Mouse (Mus musculus): ENCODE measurements around the gene Tnk1.

DNA sequence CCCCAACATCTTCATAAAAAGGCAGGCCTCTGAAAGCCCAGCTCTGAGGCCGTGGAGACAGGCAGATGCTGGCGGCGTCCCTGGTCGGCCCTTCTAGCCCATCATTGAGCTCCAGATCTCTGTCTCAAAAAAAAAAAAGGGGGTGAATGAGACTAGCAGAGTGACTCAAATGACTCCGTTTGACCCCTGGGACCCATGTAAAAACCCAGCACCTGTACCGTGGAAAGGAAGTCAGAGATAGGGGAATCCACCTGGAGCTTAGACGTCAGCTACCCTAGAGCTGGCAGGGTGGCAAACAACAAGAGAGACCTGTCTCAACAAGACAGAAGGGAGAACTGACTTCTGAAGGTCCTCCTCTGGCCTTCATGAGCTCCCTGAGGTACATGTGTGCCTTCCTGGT lies 13.3 kb upstream of the Tnk1 start:
- no peak for TF ChIP-seq CTCF (IDR thresholded peaks at IDR 0.05)
- TF ChIP-seq EP300 (IDR thresholded peaks at IDR 0.05): no peak

Data from lung, postnatal 0 days (tissue).